Mouse (Mus musculus) stomach, embryonic 14.5 days (tissue): ENCODE measurements around the gene Adarb2. TPM values are rescaled to one million over a fixed set of nuclear protein-coding genes. Genes with fewer than 3 reads are reported as not detected.

Experiments
- ATAC-seq: fragments of 200-750 bp; cut with Nextera tagmentation; 2 replicates; pipeline ENCODE4 v1.8.0; 2017; ENCODE audit warnings: low read depth, moderate TSS enrichment; ENCODE audit not compliant: insufficient number of reproducible peaks, insufficient read depth, low FRiP score
- H3K27ac ChIP-seq: fragments of 300-500 bp; sonication (generic); 2 replicates; pipeline ENCODE4 v1.5.1; 2014; ENCODE audit warnings: mild to moderate bottlenecking, low read length, moderate library complexity, mixed read lengths
- H3K27me3 ChIP-seq: fragments of 300-500 bp; sonication (generic); 2 replicates; pipeline ENCODE4 v1.6.1; 2014; ENCODE audit warnings: low read length, control low read depth, mixed read lengths; ENCODE audit not compliant: control insufficient read depth, insufficient read depth
- H3K36me3 ChIP-seq: fragments of 300-500 bp; sonication (generic); 2 replicates; pipeline ENCODE4 v1.6.1; 2014; ENCODE audit warnings: mild to moderate bottlenecking, control low read depth, low read length, moderate library complexity, mixed read lengths; ENCODE audit not compliant: control insufficient read depth, insufficient read depth
- H3K4me1 ChIP-seq: fragments of 300-500 bp; sonication (generic); 2 replicates; pipeline ENCODE4 v1.6.1; 2014; ENCODE audit warnings: low read length, control low read depth, mixed read lengths; ENCODE audit not compliant: control insufficient read depth, insufficient read depth
- H3K4me2 ChIP-seq: fragments of 300-500 bp; sonication (generic); replicated peaks from 2 replicates; pipeline ENCODE4 v1.6.1; 2014; ENCODE audit warnings: low read depth, low read length, control low read depth
- H3K4me3 ChIP-seq: fragments of 300-500 bp; sonication (generic); 2 replicates; pipeline ENCODE4 v1.5.1; 2014; ENCODE audit warnings: low read depth, low read length, control low read depth
- H3K9ac ChIP-seq: fragments of 300-500 bp; sonication (generic); replicated peaks from 2 replicates; pipeline ENCODE4 v1.6.1; 2014; ENCODE audit warnings: low read depth, mild to moderate bottlenecking, control low read depth, low read length, moderate library complexity, mixed read lengths
- H3K9me3 ChIP-seq: fragments of 300-500 bp; sonication (generic); 2 replicates; pipeline ENCODE4 v1.6.1; 2016; ENCODE audit warnings: low read depth, low read length, control low read depth; ENCODE audit not compliant: control insufficient read depth
- WGBS: fragments of 180-500 bp; shearing (Covaris S2); extraction: QIAGEN DNeasy Blood & Tissue Kit; methylation state at CpG from one replicate; pipeline ENCODE4 v1.1.7; 2014; 5-methylcytosine and 5-hydroxymethylcytosine counted together
- polyA plus RNA-seq: library from polyadenylated mRNA; unstranded; fragments of >200 nt; fragmentation: Nextera tagmentation; extraction: Ambion mirVana; gene quantifications from 2 replicates; pipeline ENCODE4 v1.2.1, GENCODE M21; 2014

Gene Adarb2
- polyA plus RNA-seq, 1 experiment from 2014 or later, result 1.3 TPM

GRCm38 (mm10) chr13:8347147-8347546, 144.5 kb downstream of the Adarb2 start:
- no peak for ATAC-seq
- 82% methylated on average over 7 of the region's 7 CpGs for WGBS
- no peaks in the 10 kb centered on the region for H3K9me3 ChIP-seq

GRCm38 (mm10) chr13:8352341-8352740, 149.7 kb downstream of the Adarb2 start:
- Histone ChIP-seq H3K36me3 (no peaks in the 10 kb centered on the region), H3K27ac (no peak overlapping the region)
- ATAC-seq, result no peak

More at GRCm38 (mm10) chr13:8347147-8347546, 144.5 kb downstream of the Adarb2 start:
- Histone ChIP-seq H3K36me3 (no peaks in the 10 kb centered on the region), H3K9ac (no peak overlapping the region), H3K27me3 (no peaks in the 10 kb centered on the region), H3K4me1 (no peaks in the 10 kb centered on the region), H3K4me2 (no peak overlapping the region), H3K27ac (no peak overlapping the region), H3K4me3 (no peak overlapping the region)

GRCm38 (mm10) chr13:8352952-8353351, 150.3 kb downstream of the Adarb2 start:
- Histone ChIP-seq H3K4me1 (no peaks in the 10 kb centered on the region), H3K27me3 (no peaks in the 10 kb centered on the region), H3K4me3 (no peak overlapping the region), H3K36me3 (no peaks in the 10 kb centered on the region), H3K27ac (no peak overlapping the region), H3K4me2 (no peak overlapping the region), H3K9me3 (no peaks in the 10 kb centered on the region), H3K9ac (no peak overlapping the region)
- ATAC-seq, result no peak

More at GRCm38 (mm10) chr13:8352341-8352740, 149.7 kb downstream of the Adarb2 start:
- Histone ChIP-seq H3K4me2 (no peak overlapping the region), H3K27me3 (no peaks in the 10 kb centered on the region), H3K4me1 (no peaks in the 10 kb centered on the region), H3K9ac (no peak overlapping the region), H3K4me3 (no peak overlapping the region), H3K9me3 (no peaks in the 10 kb centered on the region)

- WGBS, result 51% methylated on average over 1 of the region's 1 CpGs
- no peak for ATAC-seq
Observed at GRCm38 (mm10) chr13:8365523-8365922, 162.9 kb downstream of the Adarb2 start.

GRCm38 (mm10) chr13:8366087-8366486, 163.4 kb downstream of the Adarb2 start:
- no peak for ATAC-seq
- H3K9ac ChIP-seq, result no peak overlapping the region
- no peaks in the 10 kb centered on the region for H3K4me1 ChIP-seq
- H3K27me3 ChIP-seq, result no peaks in the 10 kb centered on the region
- no peak overlapping the region for H3K4me2 ChIP-seq
- no peaks in the 10 kb centered on the region for H3K36me3 ChIP-seq
- H3K9me3 ChIP-seq, result no peaks in the 10 kb centered on the region
- no peak overlapping the region for H3K4me3 ChIP-seq
- 89% methylated on average over 4 of the region's 4 CpGs for WGBS
- H3K27ac ChIP-seq, result no peak overlapping the region

More at GRCm38 (mm10) chr13:8365523-8365922, 162.9 kb downstream of the Adarb2 start:
- Histone ChIP-seq H3K36me3 (no peaks in the 10 kb centered on the region), H3K4me2 (no peak overlapping the region), H3K27ac (no peak overlapping the region), H3K4me3 (no peak overlapping the region), H3K9me3 (no peaks in the 10 kb centered on the region), H3K9ac (no peak overlapping the region), H3K4me1 (no peaks in the 10 kb centered on the region), H3K27me3 (no peaks in the 10 kb centered on the region)

GRCm38 (mm10) chr13:8369868-8370387, 167.3 kb downstream of the Adarb2 start:
- Histone ChIP-seq H3K4me2 (no peak overlapping the region), H3K9me3 (no peaks in the 10 kb centered on the region), H3K27ac (no peak overlapping the region), H3K4me3 (no peak overlapping the region), H3K36me3 (no peaks in the 10 kb centered on the region), H3K4me1 (no peaks in the 10 kb centered on the region), H3K27me3 (no peaks in the 10 kb centered on the region), H3K9ac (no peak overlapping the region)
- 80% methylated on average over 7 of the region's 7 CpGs for WGBS
- no peak for ATAC-seq

GRCm38 (mm10) chr13:8388541-8388940, 185.9 kb downstream of the Adarb2 start:
- Histone ChIP-seq H3K9ac (no peak overlapping the region), H3K4me2 (no peak overlapping the region), H3K36me3 (no peaks in the 10 kb centered on the region), H3K4me3 (no peak overlapping the region), H3K27ac (no peak overlapping the region), H3K27me3 (no peaks in the 10 kb centered on the region), H3K9me3 (no peaks in the 10 kb centered on the region), H3K4me1 (no peaks in the 10 kb centered on the region)
- WGBS, result 32% methylated on average over 1 of the region's 1 CpGs
- ATAC-seq, result no peak

- H3K4me2 ChIP-seq, result no peak overlapping the region
- no peak for ATAC-seq
- no peak overlapping the region for H3K27ac ChIP-seq
- H3K9ac ChIP-seq, result no peak overlapping the region
- 81% methylated on average over 4 of the region's 4 CpGs for WGBS
- no peaks in the 10 kb centered on the region for H3K4me1 ChIP-seq
- no peak overlapping the region for H3K4me3 ChIP-seq
- H3K9me3 ChIP-seq, result no peaks in the 10 kb centered on the region
- no peaks in the 10 kb centered on the region for H3K27me3 ChIP-seq
- H3K36me3 ChIP-seq, result no peaks in the 10 kb centered on the region
Observed at GRCm38 (mm10) chr13:8400265-8401041, 197.8 kb downstream of the Adarb2 start.
